Mouse (Mus musculus): Measurements from ENCODE around the gene Gpr156. TPM values are rescaled to one million over a fixed set of nuclear protein-coding genes. Genes with fewer than 3 reads are reported as not detected.

Gpr156 gene
- polyA plus RNA-seq, 1 experiment, result not detected

DNA sequence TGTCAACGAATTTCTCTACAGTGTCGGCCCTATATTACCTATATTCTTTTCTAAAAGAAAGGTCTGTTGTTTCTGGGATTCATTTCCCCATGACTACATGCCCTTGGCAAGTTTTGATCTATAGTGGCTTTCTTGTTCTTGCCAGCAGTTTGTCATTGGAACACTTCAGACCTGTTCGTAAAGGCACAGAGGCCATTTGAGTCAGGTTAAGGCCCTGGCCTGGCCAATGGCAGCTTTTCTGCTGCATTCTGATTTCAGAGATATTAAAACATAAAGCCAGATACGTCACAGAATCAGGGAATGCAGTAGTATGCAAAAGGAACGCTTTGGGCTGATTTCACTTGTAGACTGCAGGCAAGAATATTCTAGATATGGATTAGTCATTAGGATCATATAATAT, 17.5 kb upstream of the Gpr156 start:
- WGBS, result 85% methylated on average over 5 of the region's 5 CpGs
- Histone ChIP-seq H3K27ac (ENCODE audit: control insufficient read depth, insufficient read depth, low read depth, low read length, poor library complexity) (no peak overlapping the region), H3K4me1 (ENCODE audit: control insufficient read depth, insufficient read depth, low read length) (no peaks in the 10 kb centered on the region), H3K4me3 (replicated peaks; ENCODE audit: control insufficient read depth, low read depth, low read length) (no peak overlapping the region)
- no peak for TF ChIP-seq CTCF (IDR thresholded peaks at IDR 0.05; ENCODE audit: control insufficient read depth, insufficient read depth, low read length)
- TF ChIP-seq POLR2A (IDR thresholded peaks at IDR 0.05; ENCODE audit: borderline replicate concordance, control insufficient read depth, low read depth, low read length), result no peak

DNA sequence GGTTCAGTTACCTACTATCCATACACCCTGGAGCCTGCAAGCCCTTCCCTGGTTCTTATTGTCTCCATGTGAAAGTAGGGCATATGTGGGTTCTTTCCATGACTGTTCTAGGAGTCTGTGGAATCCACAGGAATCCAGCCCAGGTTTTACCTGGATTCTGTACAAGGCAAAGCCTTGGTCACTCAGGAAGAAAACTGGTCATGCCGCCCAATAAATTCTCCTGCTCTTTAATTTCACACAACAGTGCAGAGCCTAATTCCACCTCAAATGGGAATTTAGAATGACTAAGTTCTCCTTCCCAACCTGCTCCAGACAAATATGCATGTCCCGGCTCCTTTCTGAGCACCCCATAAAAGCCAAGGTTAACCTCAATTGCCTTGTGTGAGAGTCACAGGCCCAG, 16.9 kb upstream of the Gpr156 start:
- H3K4me1 ChIP-seq (ENCODE audit: control insufficient read depth, insufficient read depth, low read length), result no peaks in the 10 kb centered on the region
- WGBS, result 70% methylated on average over 2 of the region's 2 CpGs

DNA sequence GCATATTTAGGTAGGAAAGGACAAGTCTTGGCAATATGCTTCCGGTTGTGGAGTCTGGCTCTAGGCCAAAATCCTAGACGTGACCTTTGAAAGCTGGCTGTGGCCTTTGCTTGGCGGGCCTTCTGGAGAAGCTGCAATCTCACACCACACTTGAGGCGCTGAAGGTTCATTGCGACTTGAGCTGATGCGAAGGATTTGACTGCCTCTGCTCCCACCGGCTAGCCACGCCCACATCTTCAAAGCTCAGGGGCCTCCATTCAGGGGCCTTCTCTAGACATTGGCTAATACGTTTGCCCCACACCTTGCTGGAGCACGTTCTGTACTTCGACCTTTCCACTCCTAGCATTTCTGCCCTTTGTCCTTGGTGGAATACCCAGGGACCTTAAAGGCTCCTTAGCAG, 15.0 kb upstream of the Gpr156 start:
- WGBS, result 75% methylated on average over 11 of the region's 11 CpGs
- Histone ChIP-seq H3K4me1 (ENCODE audit: control insufficient read depth, insufficient read depth, low read length) (no peaks in the 10 kb centered on the region), H3K27ac (ENCODE audit: control insufficient read depth, insufficient read depth, low read depth, low read length, poor library complexity) (no peak overlapping the region), H3K4me3 (replicated peaks; ENCODE audit: control insufficient read depth, low read depth, low read length) (no peak overlapping the region)
- TF ChIP-seq CTCF (IDR thresholded peaks at IDR 0.05; ENCODE audit: control insufficient read depth, insufficient read depth, low read length), result no peak
- no peak for TF ChIP-seq POLR2A (IDR thresholded peaks at IDR 0.05; ENCODE audit: borderline replicate concordance, control insufficient read depth, low read depth, low read length)

More for the DNA sequence above, 16.9 kb upstream of the Gpr156 start:
- H3K27ac ChIP-seq (ENCODE audit: control insufficient read depth, insufficient read depth, low read depth, low read length, poor library complexity), result no peak overlapping the region
- no peak overlapping the region for H3K4me3 ChIP-seq (replicated peaks; ENCODE audit: control insufficient read depth, low read depth, low read length)
- no peak for TF ChIP-seq POLR2A (IDR thresholded peaks at IDR 0.05; ENCODE audit: borderline replicate concordance, control insufficient read depth, low read depth, low read length)

DNA sequence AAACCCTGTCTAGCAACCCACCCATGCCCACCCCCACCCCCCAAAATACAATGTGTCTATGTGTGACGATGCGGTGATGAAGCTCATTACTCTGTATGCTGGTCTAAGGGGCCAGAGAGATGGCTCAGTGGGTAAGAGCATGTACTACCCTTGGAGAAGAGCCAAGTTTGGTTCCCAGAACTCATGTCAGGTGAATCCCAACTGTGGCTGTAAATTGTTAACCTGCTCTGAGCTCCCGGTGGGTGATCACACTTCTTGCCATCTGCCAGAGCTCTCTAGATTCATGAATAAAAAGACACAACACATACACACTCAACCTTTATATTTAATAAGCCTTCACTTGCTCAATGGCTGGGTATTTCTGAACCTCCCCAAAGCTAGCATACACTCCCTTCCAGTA, 9.8 kb upstream of the Gpr156 start:
- Histone ChIP-seq H3K4me1 (ENCODE audit: control insufficient read depth, insufficient read depth, low read length) (no peaks in the 10 kb centered on the region), H3K27ac (ENCODE audit: control insufficient read depth, insufficient read depth, low read depth, low read length, poor library complexity) (no peak overlapping the region), H3K4me3 (replicated peaks; ENCODE audit: control insufficient read depth, low read depth, low read length) (no peak overlapping the region)
- WGBS, result 89% methylated on average over 3 of the region's 3 CpGs
- TF ChIP-seq CTCF (IDR thresholded peaks at IDR 0.05; ENCODE audit: control insufficient read depth, insufficient read depth, low read length) (no peak), POLR2A (IDR thresholded peaks at IDR 0.05; ENCODE audit: borderline replicate concordance, control insufficient read depth, low read depth, low read length) (no peak)

DNA sequence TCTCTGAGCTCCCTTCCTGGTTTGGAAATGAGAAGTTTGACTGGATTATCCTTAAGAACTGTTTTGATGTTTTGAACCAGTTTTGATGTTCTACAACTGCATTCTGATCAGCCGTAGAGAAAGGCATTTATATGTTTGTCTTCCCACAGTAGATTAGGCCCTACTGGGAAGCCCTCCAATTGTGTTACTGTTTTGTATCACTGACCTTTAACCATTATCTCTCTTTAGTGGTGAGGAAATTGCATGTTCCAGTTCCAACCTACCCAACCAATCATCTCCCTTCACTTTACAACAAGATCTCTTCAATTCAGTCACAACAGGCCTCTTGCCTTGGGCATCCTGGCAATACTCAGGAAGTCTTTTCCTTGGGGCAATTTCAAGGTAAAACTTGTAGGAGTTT, 5.2 kb upstream of the Gpr156 start:
- whole genome bisulfite sequencing, result 84% methylated on average over 1 of the region's 1 CpGs
- TF ChIP-seq CTCF (IDR thresholded peaks at IDR 0.05; ENCODE audit: control insufficient read depth, insufficient read depth, low read length), result no peak

DNA sequence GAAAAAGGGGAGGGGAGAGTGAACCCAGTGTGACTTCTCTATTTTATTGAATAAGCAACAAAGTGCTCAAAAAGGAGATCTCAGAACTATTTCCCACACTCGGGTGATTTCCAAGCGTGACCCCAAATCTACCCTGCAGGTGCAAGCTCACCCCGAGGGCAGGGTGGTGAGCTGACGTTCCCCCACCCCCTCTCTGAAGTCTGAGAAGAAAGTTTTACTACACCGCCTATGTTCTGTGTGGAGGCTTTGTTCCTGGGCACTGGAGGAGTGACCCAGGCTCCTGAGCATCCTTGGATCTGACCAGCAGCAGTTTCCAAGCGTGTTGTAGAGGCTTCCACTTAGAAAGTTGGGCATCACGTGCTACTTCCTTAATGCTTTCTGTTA, 514 bp downstream of the Gpr156 start:
- no peak overlapping the region for H3K27ac ChIP-seq (ENCODE audit: control insufficient read depth, insufficient read depth, low read depth, low read length, poor library complexity)
- TF ChIP-seq CTCF (IDR thresholded peaks at IDR 0.05; ENCODE audit: control insufficient read depth, insufficient read depth, low read length), result no peak
- TF ChIP-seq POLR2A (IDR thresholded peaks at IDR 0.05; ENCODE audit: borderline replicate concordance, control insufficient read depth, low read depth, low read length), result no peak
- no peak overlapping the region for H3K4me3 ChIP-seq (replicated peaks; ENCODE audit: control insufficient read depth, low read depth, low read length)
- 33% methylated on average over 7 of the region's 7 CpGs for WGBS
- no peaks in the 10 kb centered on the region for H3K4me1 ChIP-seq (ENCODE audit: control insufficient read depth, insufficient read depth, low read length)

More for the DNA sequence above, 5.2 kb upstream of the Gpr156 start:
- Histone ChIP-seq H3K4me3 (replicated peaks; ENCODE audit: control insufficient read depth, low read depth, low read length) (no peak overlapping the region), H3K4me1 (ENCODE audit: control insufficient read depth, insufficient read depth, low read length) (no peaks in the 10 kb centered on the region), H3K27ac (ENCODE audit: control insufficient read depth, insufficient read depth, low read depth, low read length, poor library complexity) (no peak overlapping the region)

DNA sequence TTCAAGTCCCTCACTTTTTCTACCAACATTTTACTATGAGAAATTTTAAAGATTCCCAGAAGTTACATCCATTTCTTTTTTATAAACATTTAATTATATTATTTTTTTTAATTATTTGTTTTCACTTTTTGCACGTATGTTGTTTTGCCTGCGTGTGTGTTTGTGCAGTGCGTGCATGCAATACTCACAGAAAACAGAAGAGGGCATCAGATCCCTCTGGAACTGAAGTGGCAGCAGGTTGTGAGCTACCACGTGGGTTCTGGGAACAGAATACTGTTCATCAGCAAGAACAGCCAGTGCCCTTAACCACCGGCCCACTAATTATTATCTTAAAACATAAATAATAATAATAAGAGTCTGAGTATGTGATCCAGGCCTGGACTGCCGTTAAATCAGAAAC, 2.7 kb downstream of the Gpr156 start:
- Histone ChIP-seq H3K4me3 (replicated peaks; ENCODE audit: control insufficient read depth, low read depth, low read length) (no peak overlapping the region), H3K27ac (ENCODE audit: control insufficient read depth, insufficient read depth, low read depth, low read length, poor library complexity) (no peak overlapping the region), H3K4me1 (ENCODE audit: control insufficient read depth, insufficient read depth, low read length) (no peaks in the 10 kb centered on the region)
- no peak for TF ChIP-seq CTCF (IDR thresholded peaks at IDR 0.05; ENCODE audit: control insufficient read depth, insufficient read depth, low read length)
- TF ChIP-seq POLR2A (IDR thresholded peaks at IDR 0.05; ENCODE audit: borderline replicate concordance, control insufficient read depth, low read depth, low read length), result no peak
- 85% methylated on average over 6 of the region's 6 CpGs for WGBS

DNA sequence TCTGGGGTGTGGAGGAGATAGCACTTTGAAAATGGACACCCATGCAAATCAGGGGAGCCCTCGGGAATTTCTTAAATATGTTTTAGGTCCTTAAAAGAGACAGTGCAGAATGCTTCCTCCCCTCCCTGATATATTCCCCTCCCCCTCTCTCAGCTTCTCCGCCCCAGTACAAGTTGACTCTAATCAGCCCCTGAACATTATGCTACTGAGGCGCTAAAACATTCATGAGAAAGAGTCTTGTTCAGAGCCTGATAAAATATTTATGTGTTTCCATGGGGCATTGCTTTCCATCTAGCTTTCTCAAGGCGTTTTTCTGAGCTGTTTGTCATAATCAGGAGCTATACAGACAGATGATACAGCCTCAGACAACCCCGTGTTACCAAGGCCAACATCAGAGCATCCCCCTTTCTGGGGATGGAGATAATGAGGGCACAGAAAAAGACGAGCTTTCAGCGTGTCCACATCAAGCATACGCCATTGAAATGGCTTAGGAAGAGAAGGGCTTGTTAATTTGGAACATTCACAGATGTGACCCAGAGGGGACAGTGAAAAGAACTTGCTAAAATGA, 4.6 kb downstream of the Gpr156 start:
- Histone ChIP-seq H3K4me1 (ENCODE audit: control insufficient read depth, insufficient read depth, low read length) (no peaks in the 10 kb centered on the region), H3K27ac (ENCODE audit: control insufficient read depth, insufficient read depth, low read depth, low read length, poor library complexity) (no peak overlapping the region), H3K4me3 (replicated peaks; ENCODE audit: control insufficient read depth, low read depth, low read length) (no peak overlapping the region)
- WGBS, result 70% methylated on average over 8 of the region's 8 CpGs
- no peak for TF ChIP-seq CTCF (IDR thresholded peaks at IDR 0.05; ENCODE audit: control insufficient read depth, insufficient read depth, low read length)
- no peak for TF ChIP-seq POLR2A (IDR thresholded peaks at IDR 0.05; ENCODE audit: borderline replicate concordance, control insufficient read depth, low read depth, low read length)

DNA sequence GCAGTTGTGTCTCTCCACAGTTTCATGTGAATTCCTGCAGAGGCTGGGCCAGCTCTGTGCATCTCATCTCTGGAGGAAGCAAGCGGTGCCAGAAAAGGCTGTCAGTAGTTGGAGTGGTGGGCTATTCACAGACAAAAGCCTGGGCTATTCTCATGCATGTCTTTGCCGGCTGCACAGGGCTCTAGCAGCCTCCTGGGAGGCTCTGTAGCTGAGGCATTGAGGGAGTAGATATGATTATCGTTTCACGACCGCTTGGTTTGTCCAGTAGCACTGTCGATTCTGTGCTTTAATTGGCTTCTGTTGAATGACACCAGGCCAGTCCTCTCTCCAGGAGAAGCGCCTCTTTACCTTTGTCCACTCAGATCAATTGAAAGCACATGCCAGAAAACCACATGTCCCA, 9.8 kb downstream of the Gpr156 start:
- WGBS, result 77% methylated on average over 7 of the region's 7 CpGs
- no peak overlapping the region for H3K4me3 ChIP-seq (replicated peaks; ENCODE audit: control insufficient read depth, low read depth, low read length)
- H3K27ac ChIP-seq (ENCODE audit: control insufficient read depth, insufficient read depth, low read depth, low read length, poor library complexity), result no peak overlapping the region
- TF ChIP-seq POLR2A (IDR thresholded peaks at IDR 0.05; ENCODE audit: borderline replicate concordance, control insufficient read depth, low read depth, low read length) (no peak), CTCF (IDR thresholded peaks at IDR 0.05; ENCODE audit: control insufficient read depth, insufficient read depth, low read length) (no peak)
- H3K4me1 ChIP-seq (ENCODE audit: control insufficient read depth, insufficient read depth, low read length), result no peaks in the 10 kb centered on the region

Measured in bone marrow, adult 2 months (tissue).